Mouse (Mus musculus) neural tube, embryonic 11.5 days (tissue): ENCODE measurements at regions not wholly inside any gene's neighbourhood (a gene's known extent, or its start where the extent isn't known, plus 50 kb on each side); places are given as distances from the start of the nearest gene placed in this dataset.
"Not testable (repeated sequence)": the region's sequence is repeated elsewhere in the genome, so short reads cannot be mapped to it uniquely, and the experiment has no call there.

ENCODE experiments used
- ATAC-seq: fragments of 200-750 bp; cut with Nextera tagmentation; 2 replicates; pipeline ENCODE4 v1.8.0; 2017; ENCODE audit warnings: moderate number of reproducible peaks, mild to moderate bottlenecking, moderate TSS enrichment, moderate library complexity; ENCODE audit not compliant: insufficient read depth, low FRiP score, low TSS enrichment
- DNase-seq: peaks from one replicate; pipeline ENCODE4 v3.0.0-alpha.2; 2015; ENCODE audit warnings: low spot score
- H3K27ac ChIP-seq: fragments of 300-500 bp; sonication (generic); 2 replicates; pipeline ENCODE4 v1.5.1; 2014; ENCODE audit warnings: low read depth, mild to moderate bottlenecking, low read length
- H3K27me3 ChIP-seq: fragments of 300-500 bp; sonication (generic); 2 replicates; pipeline ENCODE4 v1.6.1; 2014; ENCODE audit warnings: mild to moderate bottlenecking, low read length, mixed read lengths; ENCODE audit not compliant: control insufficient read depth, insufficient read depth
- H3K36me3 ChIP-seq: fragments of 300-500 bp; sonication (generic); 2 replicates; pipeline ENCODE4 v1.6.1; 2014; ENCODE audit warnings: mild to moderate bottlenecking, low read length, moderate library complexity, mixed read lengths; ENCODE audit not compliant: control insufficient read depth, insufficient read depth
- H3K4me1 ChIP-seq: fragments of 300-500 bp; sonication (generic); 2 replicates; pipeline ENCODE4 v1.6.1; 2014; ENCODE audit warnings: low read length, mixed read lengths; ENCODE audit not compliant: control insufficient read depth, insufficient read depth
- H3K4me2 ChIP-seq: fragments of 300-500 bp; sonication (generic); 2 replicates; pipeline ENCODE4 v1.6.1; 2014; ENCODE audit warnings: low read depth, mild to moderate bottlenecking, moderate library complexity
- H3K4me3 ChIP-seq: fragments of 300-500 bp; sonication (generic); 2 replicates; pipeline ENCODE4 v1.5.1; 2014; ENCODE audit warnings: low read depth, low read length
- H3K9ac ChIP-seq: fragments of 300-500 bp; sonication (generic); 2 replicates; pipeline ENCODE4 v1.6.1; 2014; ENCODE audit warnings: mild to moderate bottlenecking, low read length
- H3K9me3 ChIP-seq: fragments of 300-500 bp; sonication (generic); 2 replicates; pipeline ENCODE4 v1.6.1; 2016; ENCODE audit warnings: low read length; ENCODE audit not compliant: control insufficient read depth
- WGBS: fragments of 180-500 bp; shearing (Covaris S2); extraction: QIAGEN DNeasy Blood & Tissue Kit; methylation state at CpG from one replicate; pipeline ENCODE4 v1.1.7; 2014; 5-methylcytosine and 5-hydroxymethylcytosine counted together

GRCm38 (mm10) chr14:60554222-60554740, 79.5 kb upstream of the Spata13 start:
- no peak overlapping the region for H3K9ac ChIP-seq
- H3K4me1 ChIP-seq, result peaks cover 11% of the 10 kb centered on the region
- H3K27ac ChIP-seq, result peak overlapping the region; percentile 72
- 4% methylated on average over 6 of the region's 6 CpGs for WGBS
- H3K4me2 ChIP-seq, result no peak overlapping the region
- DNase-seq (peak; percentile 81), ATAC-seq (peak; percentile 91)
- H3K36me3 ChIP-seq, result no peaks in the 10 kb centered on the region
- no peaks in the 10 kb centered on the region for H3K27me3 ChIP-seq
- H3K9me3 ChIP-seq, result no peaks in the 10 kb centered on the region
- no peak overlapping the region for H3K4me3 ChIP-seq

GRCm38 (mm10) chr14:60556541-60556940, 77.3 kb upstream of the Spata13 start:
- WGBS, result 76% methylated on average over 5 of the region's 5 CpGs

GRCm38 (mm10) chr14:60557020-60557419, 76.8 kb upstream of the Spata13 start:
- H3K4me3 ChIP-seq, result no peak overlapping the region
- no peak overlapping the region for H3K9ac ChIP-seq
- H3K4me1 ChIP-seq, result peaks cover 11% of the 10 kb centered on the region
- no peak for ATAC-seq
- H3K4me2 ChIP-seq, result no peak overlapping the region
- no peak overlapping the region for H3K27ac ChIP-seq
- 54% methylated on average over 4 of the region's 4 CpGs for WGBS
- no peaks in the 10 kb centered on the region for H3K27me3 ChIP-seq
- no peaks in the 10 kb centered on the region for H3K9me3 ChIP-seq
- H3K36me3 ChIP-seq, result no peaks in the 10 kb centered on the region
- DNase-seq, result no peak

More at GRCm38 (mm10) chr14:60556541-60556940, 77.3 kb upstream of the Spata13 start:
- no peak overlapping the region for H3K27ac ChIP-seq
- DNase-seq (no peak), ATAC-seq (no peak)
- H3K9ac ChIP-seq, result no peak overlapping the region
- H3K4me3 ChIP-seq, result no peak overlapping the region
- no peak overlapping the region for H3K4me2 ChIP-seq
- H3K36me3 ChIP-seq, result no peaks in the 10 kb centered on the region
- peaks cover 11% of the 10 kb centered on the region for H3K4me1 ChIP-seq
- no peaks in the 10 kb centered on the region for H3K9me3 ChIP-seq
- no peaks in the 10 kb centered on the region for H3K27me3 ChIP-seq

- ATAC-seq, result no peak
- Histone ChIP-seq H3K4me1 (peaks cover 5% of the 10 kb centered on the region; the same call in 1 of the 2 replicates), H3K4me3 (no peak overlapping the region), H3K9ac (no peak overlapping the region), H3K9me3 (no peaks in the 10 kb centered on the region), H3K27me3 (no peaks in the 10 kb centered on the region), H3K36me3 (no peaks in the 10 kb centered on the region), H3K27ac (no peak overlapping the region), H3K4me2 (no peak overlapping the region)
- WGBS, result 72% methylated on average over 5 of the region's 5 CpGs
- DNase-seq, result no peak
Measured at GRCm38 (mm10) chr14:60559376-60559775, 74.4 kb upstream of the Spata13 start.

GRCm38 (mm10) chr14:60559826-60560529, 73.8 kb upstream of the Spata13 start:
- WGBS, result 73% methylated on average over 13 of the region's 13 CpGs
- DNase-seq, result peak; percentile 38

GRCm38 (mm10) chr14:60576281-60576680, 57.5 kb upstream of the Spata13 start:
- Histone ChIP-seq H3K4me3 (no peak overlapping the region), H3K4me2 (no peak overlapping the region), H3K27me3 (no peaks in the 10 kb centered on the region), H3K4me1 (no peaks in the 10 kb centered on the region), H3K9ac (no peak overlapping the region), H3K36me3 (no peaks in the 10 kb centered on the region), H3K27ac (no peak overlapping the region), H3K9me3 (0 out of 2 replicates have a peak, but pooled peaks cover 2% of the 10 kb centered on the region)
- ATAC-seq (no peak), DNase-seq (no peak)
- 81% methylated on average over 5 of the region's 5 CpGs for WGBS

More at GRCm38 (mm10) chr14:60559826-60560529, 73.8 kb upstream of the Spata13 start:
- H3K36me3 ChIP-seq, result no peaks in the 10 kb centered on the region
- no peak for ATAC-seq
- no peaks in the 10 kb centered on the region for H3K9me3 ChIP-seq
- H3K4me3 ChIP-seq, result no peak overlapping the region
- no peak overlapping the region for H3K4me2 ChIP-seq
- H3K9ac ChIP-seq, result no peak overlapping the region
- peaks cover 5% of the 10 kb centered on the region; the same call in 1 of the 2 replicates for H3K4me1 ChIP-seq
- no peak overlapping the region for H3K27ac ChIP-seq
- no peaks in the 10 kb centered on the region for H3K27me3 ChIP-seq

- not testable (repeated sequence) for DNase-seq, H3K27me3 ChIP-seq
Measured at GRCm38 (mm10) chr14:60580131-60580530, 53.7 kb upstream of the Spata13 start.

More at GRCm38 (mm10) chr14:60580131-60580530, 53.7 kb upstream of the Spata13 start:
- not testable (repeated sequence) for H3K4me2 ChIP-seq, H3K9me3 ChIP-seq, H3K4me1 ChIP-seq, H3K9ac ChIP-seq, ATAC-seq, H3K4me3 ChIP-seq, H3K36me3 ChIP-seq, H3K27ac ChIP-seq
